Mouse (Mus musculus): ENCODE results near the gene Sept12. TPM values are rescaled to one million over a fixed set of nuclear protein-coding genes. Genes with fewer than 3 reads are reported as not detected.

Gene Sept12
- polyA plus RNA-seq, 1 experiment: 0.15 TPM

- Histone ChIP-seq H3K27ac (ENCODE audit: insufficient read depth, low read depth, low read length) (no peak overlapping the region), H3K4me1 (ENCODE audit: control insufficient read depth, insufficient read depth, insufficient read length, low read length) (peaks cover 13% of the 10 kb centered on the region; the same call in 1 of the 2 replicates), H3K4me3 (ENCODE audit: low read depth, low read length) (peak overlapping the region; percentile 72), H3K27me3 (ENCODE audit: control insufficient read depth, insufficient read depth, low read length) (no peaks in the 10 kb centered on the region), H3K36me3 (ENCODE audit: control insufficient read depth, insufficient read depth, low read length) (no peaks in the 10 kb centered on the region; the same call in 1 of the 2 replicates)
- WGBS: 11% methylated on average over 13 of the region's 13 CpGs
- TF ChIP-seq CTCF (IDR thresholded peaks at IDR 0.05; ENCODE audit: extremely low read depth, insufficient read length, insufficient replicate concordance, low read depth, low read length) (no peak), POLR2A (IDR thresholded peaks at IDR 0.05; ENCODE audit: low read depth, low read length) (no peak)
Observed at GRCm38 (mm10) chr16:4964731-4965391, 32.8 kb downstream of the Sept12 start.

GRCm38 (mm10) chr16:4963797-4964709, 33.6 kb downstream of the Sept12 start, which contains the start of gene Anks3:
Anks3 (minus strand) TSS chr16:4964205.
- Histone ChIP-seq H3K4me1 (ENCODE audit: control insufficient read depth, insufficient read depth, insufficient read length, low read length) (peaks cover 13% of the 10 kb centered on the region; the same call in 1 of the 2 replicates), H3K27ac (ENCODE audit: insufficient read depth, low read depth, low read length) (peak within 1 kb of the TSS; percentile 44), H3K4me3 (ENCODE audit: low read depth, low read length) (peak within 1 kb of the TSS; percentile 72), H3K36me3 (ENCODE audit: control insufficient read depth, insufficient read depth, low read length) (no peaks in the 10 kb centered on the region; the same call in 1 of the 2 replicates), H3K27me3 (ENCODE audit: control insufficient read depth, insufficient read depth, low read length) (no peaks in the 10 kb centered on the region)
- under 1% methylated on average over 76 of the region's 76 CpGs for WGBS
- TF ChIP-seq POLR2A (IDR thresholded peaks at IDR 0.05; ENCODE audit: low read depth, low read length) (peak; percentile 28; the same call in 1 of the 2 replicates), CTCF (IDR thresholded peaks at IDR 0.05; ENCODE audit: extremely low read depth, insufficient read length, insufficient replicate concordance, low read depth, low read length) (no peak)

- 27% methylated on average over 9 of the region's 9 CpGs for WGBS
- no peak overlapping the region for H3K27ac ChIP-seq (ENCODE audit: insufficient read depth, low read depth, low read length)
- no peak for TF ChIP-seq CTCF (IDR thresholded peaks at IDR 0.05; ENCODE audit: extremely low read depth, insufficient read length, insufficient replicate concordance, low read depth, low read length)
- TF ChIP-seq POLR2A (IDR thresholded peaks at IDR 0.05; ENCODE audit: low read depth, low read length): no peak
- H3K4me1 ChIP-seq (ENCODE audit: control insufficient read depth, insufficient read depth, insufficient read length, low read length): peaks cover 13% of the 10 kb centered on the region; the same call in 1 of the 2 replicates
- H3K4me3 ChIP-seq (ENCODE audit: low read depth, low read length): peak overlapping the region; percentile 72
- H3K36me3 ChIP-seq (ENCODE audit: control insufficient read depth, insufficient read depth, low read length): peaks cover 2% of the 10 kb centered on the region; the same call in 1 of the 2 replicates
- no peaks in the 10 kb centered on the region for H3K27me3 ChIP-seq (ENCODE audit: control insufficient read depth, insufficient read depth, low read length)
Observed at GRCm38 (mm10) chr16:4963346-4963745, 34.3 kb downstream of the Sept12 start.

GRCm38 (mm10) chr16:4960260-4960659, 37.4 kb downstream of the Sept12 start:
- WGBS: 79% methylated on average over 8 of the region's 8 CpGs
- Histone ChIP-seq H3K4me1 (ENCODE audit: control insufficient read depth, insufficient read depth, insufficient read length, low read length) (peaks cover 13% of the 10 kb centered on the region; the same call in 1 of the 2 replicates), H3K36me3 (ENCODE audit: control insufficient read depth, insufficient read depth, low read length) (peaks cover 20% of the 10 kb centered on the region), H3K4me3 (ENCODE audit: low read depth, low read length) (no peak overlapping the region), H3K27ac (ENCODE audit: insufficient read depth, low read depth, low read length) (no peak overlapping the region), H3K27me3 (ENCODE audit: control insufficient read depth, insufficient read depth, low read length) (no peaks in the 10 kb centered on the region)
- TF ChIP-seq POLR2A (IDR thresholded peaks at IDR 0.05; ENCODE audit: low read depth, low read length) (no peak), CTCF (IDR thresholded peaks at IDR 0.05; ENCODE audit: extremely low read depth, insufficient read length, insufficient replicate concordance, low read depth, low read length) (no peak)

- 88% methylated on average over 3 of the region's 3 CpGs for WGBS
- H3K27ac ChIP-seq (ENCODE audit: insufficient read depth, low read depth, low read length): no peak overlapping the region
- no peaks in the 10 kb centered on the region for H3K27me3 ChIP-seq (ENCODE audit: control insufficient read depth, insufficient read depth, low read length)
- H3K36me3 ChIP-seq (ENCODE audit: control insufficient read depth, insufficient read depth, low read length): peaks cover 44% of the 10 kb centered on the region
- no peak for TF ChIP-seq CTCF (IDR thresholded peaks at IDR 0.05; ENCODE audit: extremely low read depth, insufficient read length, insufficient replicate concordance, low read depth, low read length)
- no peak for TF ChIP-seq POLR2A (IDR thresholded peaks at IDR 0.05; ENCODE audit: low read depth, low read length)
- H3K4me3 ChIP-seq (ENCODE audit: low read depth, low read length): no peak overlapping the region
- H3K4me1 ChIP-seq (ENCODE audit: control insufficient read depth, insufficient read depth, insufficient read length, low read length): peaks cover 4% of the 10 kb centered on the region; the same call in 1 of the 2 replicates
Observed at GRCm38 (mm10) chr16:4957446-4957845, 40.2 kb downstream of the Sept12 start.

- Histone ChIP-seq H3K27ac (ENCODE audit: insufficient read depth, low read depth, low read length) (no peak overlapping the region), H3K4me3 (ENCODE audit: low read depth, low read length) (no peak overlapping the region), H3K36me3 (ENCODE audit: control insufficient read depth, insufficient read depth, low read length) (peaks cover 48% of the 10 kb centered on the region), H3K27me3 (ENCODE audit: control insufficient read depth, insufficient read depth, low read length) (no peaks in the 10 kb centered on the region), H3K4me1 (ENCODE audit: control insufficient read depth, insufficient read depth, insufficient read length, low read length) (no peaks in the 10 kb centered on the region)
- no peak for TF ChIP-seq POLR2A (IDR thresholded peaks at IDR 0.05; ENCODE audit: low read depth, low read length)
- no peak for TF ChIP-seq CTCF (IDR thresholded peaks at IDR 0.05; ENCODE audit: extremely low read depth, insufficient read length, insufficient replicate concordance, low read depth, low read length)
- 89% methylated on average over 3 of the region's 3 CpGs for WGBS
Observed at GRCm38 (mm10) chr16:4956609-4957008, 41.0 kb downstream of the Sept12 start.
